In genomic region chr5:53361295-53361694, GRCm38 (mm10) we compare ENCODE assay signal across 22 mouse cellular contexts.
A peak's percentile ranks its signal among the peaks of the same experiment; 100 is the strongest.
DNase-seq lines count a peak whose midpoint lies in the region; ATAC-seq and TF ChIP-seq lines count a peak whose summit lies in the region.
"Had no signal": no experiment of that assay in that cellular context is flagged by ENCODE, and none has a peak within 500 bp of the region (broad histone marks: within the 10 kb centered on the region; RNA-seq: fewer than 3 reads in every experiment).

No protein-coding gene starts in this region.

- peak; percentile 97 for DNase-seq in heart, adult 11 months
- no peak for DNase-seq in heart, postnatal 4 days
- DNase-seq in CH12.LX (ENCODE audit: extremely low read depth): peak; percentile 64
- no peak for DNase-seq in hindbrain, embryonic 14.5 days (ENCODE audit: low spot score)
- DNase-seq in kidney, adult 11 months: no peak
- DNase-seq: adrenal gland, adult 8-10 months; cerebellum, adult 11-12 months; cerebellum, adult 9-10 months; cerebellum, postnatal 25 days; gastrocnemius, postnatal 36 days; heart, postnatal 14 days had no signal

- no peak for TF ChIP-seq POLR2A in CH12.LX (IDR thresholded peaks at IDR 0.05; ENCODE audit: low read depth, low read length)

- no peak overlapping the region; the same call in 1 of the 2 replicates for H3K4me2 ChIP-seq in CH12.LX (ENCODE audit: insufficient read depth, low read depth, poor library complexity, severe bottlenecking)
- no peak overlapping the region for H3K4me2 ChIP-seq in neural tube, embryonic 15.5 days
- no peak overlapping the region for H3K4me2 ChIP-seq in hindbrain, embryonic 14.5 days (replicated peaks)
- H3K4me2 ChIP-seq: embryonic facial prominence, embryonic 13.5 days; forebrain, embryonic 12.5 days; heart, embryonic 11.5 days; heart, embryonic 15.5 days had no signal

- H3K27me3 ChIP-seq in CH12.LX (replicated peaks): no peaks in the 10 kb centered on the region
- no peaks in the 10 kb centered on the region for H3K27me3 ChIP-seq in neural tube, embryonic 15.5 days (replicated peaks)
- H3K27me3 ChIP-seq in hindbrain, embryonic 14.5 days (ENCODE audit: control insufficient read depth, insufficient read depth, low read length): no peaks in the 10 kb centered on the region
- H3K27me3 ChIP-seq: embryonic facial prominence, embryonic 13.5 days; forebrain, embryonic 12.5 days had no signal

- peaks cover 2% of the 10 kb centered on the region for H3K9me3 ChIP-seq in CH12.LX (replicated peaks; ENCODE audit: low read length)
- H3K9me3 ChIP-seq in neural tube, embryonic 15.5 days (replicated peaks): no peaks in the 10 kb centered on the region
- H3K9me3 ChIP-seq in hindbrain, embryonic 14.5 days (ENCODE audit: control insufficient read depth, low read length): no peaks in the 10 kb centered on the region
- H3K9me3 ChIP-seq: embryonic facial prominence, embryonic 13.5 days; forebrain, embryonic 12.5 days; heart, embryonic 15.5 days had no signal

- no peaks in the 10 kb centered on the region for H3K36me3 ChIP-seq in CH12.LX (replicated peaks in 1 of 2; ENCODE audit: control insufficient read depth in 1 of 2, insufficient read depth in 1 of 2, low read length in 1 of 2)
- no peaks in the 10 kb centered on the region for H3K36me3 ChIP-seq in neural tube, embryonic 15.5 days
- H3K36me3 ChIP-seq in hindbrain, embryonic 14.5 days (replicated peaks; ENCODE audit: control insufficient read depth, insufficient read depth): no peaks in the 10 kb centered on the region
- H3K36me3 ChIP-seq: embryonic facial prominence, embryonic 13.5 days; forebrain, embryonic 12.5 days; heart, embryonic 15.5 days had no signal

- peak; percentile 87 for ATAC-seq in granulocyte monocyte progenitor cell, adult 5-6 weeks (replicated peaks; ENCODE audit: poor library complexity, severe bottlenecking)
- ATAC-seq in megakaryocyte progenitor cell, adult 5-6 weeks (replicated peaks; ENCODE audit: poor library complexity): peak; percentile 66
- no peak for ATAC-seq in neural tube, embryonic 15.5 days (ENCODE audit: low FRiP score)
- ATAC-seq in hindbrain, embryonic 14.5 days (ENCODE audit: low FRiP score): no peak
- ATAC-seq: forebrain, embryonic 16.5 days; hindbrain, embryonic 16.5 days; inflammation-experienced regulatory T-cells, adult 6 months had no signal

- no peak overlapping the region for H3K4me3 ChIP-seq in CH12.LX (replicated peaks in 1 of 3; ENCODE audit: low read depth in 2 of 3, low read length in 2 of 3, poor library complexity in 1 of 3)
- no peak overlapping the region for H3K4me3 ChIP-seq in neural tube, embryonic 15.5 days (replicated peaks)
- H3K4me3 ChIP-seq in hindbrain, embryonic 14.5 days (replicated peaks; ENCODE audit: low read length): no peak overlapping the region
- H3K4me3 ChIP-seq: embryonic facial prominence, embryonic 13.5 days; forebrain, embryonic 12.5 days; heart, adult 2 months; heart, embryonic 15.5 days had no signal

- no peak overlapping the region for H3K27ac ChIP-seq in CH12.LX (ENCODE audit: insufficient read depth, low read depth)
- no peak overlapping the region for H3K27ac ChIP-seq in neural tube, embryonic 15.5 days (replicated peaks)
- no peak overlapping the region for H3K27ac ChIP-seq in hindbrain, embryonic 14.5 days
- H3K27ac ChIP-seq: embryonic facial prominence, embryonic 13.5 days; forebrain, embryonic 12.5 days; heart, adult 2 months; heart, embryonic 15.5 days had no signal

- TF ChIP-seq CTCF in CH12.LX (conservative IDR thresholded peaks at IDR 0.05 in 1 of 2, IDR thresholded peaks at IDR 0.05 in 1 of 2; ENCODE audit: low read depth in 2 of 2, low read length in 2 of 2): no peak

- dilution Hi-C loops in CH12.LX (cut with MboI; ENCODE audit: extremely low pct_ligation_motif_present, extremely low pct_unique_long_range_greater_than_20kb, low sequenced_read_pairs): no loop called here

- peaks cover 20 to 53% of the 10 kb centered on the region in 2 experiments for H3K4me1 ChIP-seq in CH12.LX (ENCODE audit: control insufficient read depth in 1 of 2, insufficient read depth in 2 of 2)
- no peaks in the 10 kb centered on the region for H3K4me1 ChIP-seq in neural tube, embryonic 15.5 days
- no peaks in the 10 kb centered on the region for H3K4me1 ChIP-seq in hindbrain, embryonic 14.5 days (replicated peaks; ENCODE audit: control insufficient read depth, insufficient read depth, low read length)
- H3K4me1 ChIP-seq: forebrain, embryonic 12.5 days; heart, embryonic 15.5 days had no signal

- in situ Hi-C loops in CH12.LX (cut with MboI; ENCODE audit: low pct_ligation_motif_present, low pct_unique_long_range_greater_than_20kb, low sequenced_read_pairs): no loop called here

- no peak for TF ChIP-seq RAD21 in CH12.LX (IDR thresholded peaks at IDR 0.05; ENCODE audit: low read depth, low read length)

- no peak overlapping the region for H3K9ac ChIP-seq in CH12.LX (ENCODE audit: insufficient read depth, low read depth)
- H3K9ac ChIP-seq in neural tube, embryonic 15.5 days (replicated peaks): no peak overlapping the region
- H3K9ac ChIP-seq in hindbrain, embryonic 14.5 days: no peak overlapping the region
- H3K9ac ChIP-seq: embryonic facial prominence, embryonic 13.5 days; forebrain, embryonic 12.5 days; heart, embryonic 15.5 days had no signal

- no peaks in the 10 kb centered on the region for H3K79me2 ChIP-seq in CH12.LX (replicated peaks; ENCODE audit: control insufficient read depth, extremely low read depth, insufficient read depth, poor library complexity, severe bottlenecking)

- TF ChIP-seq EP300 in CH12.LX (IDR thresholded peaks at IDR 0.05; ENCODE audit: low read length): no peak

- WGBS in neural tube, embryonic 15.5 days: 89% methylated on average over 6 of the region's 6 CpGs
- WGBS in hindbrain, embryonic 14.5 days: 86% methylated on average over 6 of the region's 6 CpGs

TF ChIP-seq in CH12.LX, 34 proteins besides CTCF, POLR2A, EP300 and RAD21:
- no peak for TF ChIP-seq MEF2A (IDR thresholded peaks at IDR 0.05; ENCODE audit: borderline replicate concordance, low read depth, low read length)

Comparison
In these comparisons a context has a peak if more than half of its experiments do, and no peak if none do; other contexts are left out.
1. DNase-seq: peak in heart, adult 11 months (single experiment) and CH12.LX (single experiment); none in heart, postnatal 4 days (single experiment), hindbrain, embryonic 14.5 days (single experiment) and kidney, adult 11 months (single experiment).
2. ATAC-seq: peak in granulocyte monocyte progenitor cell, adult 5-6 weeks (single experiment) and megakaryocyte progenitor cell, adult 5-6 weeks (single experiment); none in neural tube, embryonic 15.5 days (single experiment) and hindbrain, embryonic 14.5 days (single experiment).